Mouse (Mus musculus) liver, adult 2 months (tissue): Measurements from ENCODE around the gene Tmem100.

Experiments used
- CTCF ChIP-seq: fragments of 200-500 bp; IDR thresholded peaks from 2 replicates; pipeline ENCODE4 v1.5.1; 2011; ENCODE audit warnings: low read depth, low read length, control low read depth
- POLR2A ChIP-seq: fragments of 200-500 bp; IDR thresholded peaks from 2 replicates; pipeline ENCODE4 v1.6.1; 2011; ENCODE audit warnings: low read length, control low read depth; ENCODE audit not compliant: insufficient read depth; ENCODE audit errors: extremely low read depth

- TF ChIP-seq CTCF: no peak
- TF ChIP-seq POLR2A: no peak
Measured at GRCm38 (mm10) chr11:90073201-90073600, 43.1 kb downstream of the Tmem100 start.
